27 mouse cellular contexts compared by ENCODE assay signal in genomic region chr2:115842821-115843220, GRCm38 (mm10).
"Had no signal": no experiment of that assay in that cellular context is flagged by ENCODE, and none has a peak within 500 bp of the region (broad histone marks: within the 10 kb centered on the region; RNA-seq: fewer than 3 reads in every experiment).

No protein-coding gene starts in this region.

- H3K4me3 ChIP-seq: embryonic facial prominence, embryonic 10.5 days; embryonic facial prominence, embryonic 12.5 days; embryonic facial prominence, embryonic 13.5 days; embryonic facial prominence, embryonic 15.5 days; erythroblast, embryonic 14.5 days; forebrain, embryonic 10.5 days; forebrain, embryonic 12.5 days; forebrain, embryonic 13.5 days; forebrain, embryonic 15.5 days; gastrocnemius, adult 2 months; heart, adult 2 months; heart, embryonic 10.5 days had no signal

- H3K9ac ChIP-seq: embryonic facial prominence, embryonic 12.5 days; embryonic facial prominence, embryonic 13.5 days; embryonic facial prominence, embryonic 15.5 days; forebrain, embryonic 12.5 days; forebrain, embryonic 13.5 days; forebrain, embryonic 15.5 days; forebrain, postnatal 0 days had no signal

- DNase-seq: cerebellum, adult 9-11 months; cerebellum, postnatal 10 days; cerebellum, postnatal 14 days; cerebellum, postnatal 25 days; cerebellum, postnatal 36 days; embryo, embryonic 11 days; forebrain, postnatal 0 days; gastrocnemius, adult 2 months; gastrocnemius, postnatal 10 days; gastrocnemius, postnatal 14 days; gastrocnemius, postnatal 25 days; gastrocnemius, postnatal 36 days; heart, adult 11 months; heart, adult 18-20 months; heart, adult 2 months had no signal

- H3K27me3 ChIP-seq: embryonic facial prominence, embryonic 12.5 days; embryonic facial prominence, embryonic 13.5 days; embryonic facial prominence, embryonic 15.5 days; forebrain, embryonic 12.5 days; forebrain, embryonic 13.5 days; forebrain, embryonic 15.5 days had no signal

- ATAC-seq: forebrain, embryonic 13.5 days; forebrain, embryonic 14.5 days; forebrain, embryonic 15.5 days; forebrain, embryonic 16.5 days; forebrain, postnatal 0 days had no signal

- H3K4me2 ChIP-seq: embryonic facial prominence, embryonic 12.5 days; embryonic facial prominence, embryonic 13.5 days; embryonic facial prominence, embryonic 15.5 days; forebrain, embryonic 12.5 days; forebrain, embryonic 13.5 days; forebrain, embryonic 15.5 days had no signal

- H3K4me1 ChIP-seq: embryonic facial prominence, embryonic 10.5 days; embryonic facial prominence, embryonic 12.5 days; embryonic facial prominence, embryonic 13.5 days; embryonic facial prominence, embryonic 15.5 days; forebrain, embryonic 10.5 days; forebrain, embryonic 12.5 days; forebrain, embryonic 15.5 days; heart, embryonic 10.5 days had no signal

- H3K27ac ChIP-seq: embryonic facial prominence, embryonic 10.5 days; embryonic facial prominence, embryonic 12.5 days; embryonic facial prominence, embryonic 13.5 days; embryonic facial prominence, embryonic 15.5 days; forebrain, embryonic 10.5 days; forebrain, embryonic 12.5 days; forebrain, embryonic 13.5 days; forebrain, embryonic 15.5 days; gastrocnemius, adult 2 months; heart, adult 2 months; heart, embryonic 10.5 days had no signal

- H3K9me3 ChIP-seq: embryonic facial prominence, embryonic 10.5 days; embryonic facial prominence, embryonic 12.5 days; embryonic facial prominence, embryonic 13.5 days; forebrain, embryonic 10.5 days; forebrain, embryonic 12.5 days; forebrain, embryonic 13.5 days; forebrain, embryonic 15.5 days; heart, embryonic 10.5 days had no signal

- H3K36me3 ChIP-seq: embryonic facial prominence, embryonic 10.5 days; embryonic facial prominence, embryonic 12.5 days; embryonic facial prominence, embryonic 13.5 days; embryonic facial prominence, embryonic 15.5 days; forebrain, embryonic 10.5 days; forebrain, embryonic 12.5 days; forebrain, embryonic 15.5 days; heart, embryonic 10.5 days had no signal
